Mouse (Mus musculus) liver, embryonic 13.5 days (tissue): ENCODE measurements around the gene Rab3b. TPM values are rescaled to one million over a fixed set of nuclear protein-coding genes. Genes with fewer than 3 reads are reported as not detected.
A peak's percentile ranks its signal among the peaks of the same experiment; 100 is the strongest.

Experiments
- ATAC-seq: fragments of 200-750 bp; cut with Nextera tagmentation; 2 replicates; pipeline ENCODE4 v1.8.0; 2017; ENCODE audit warnings: low read depth, mild to moderate bottlenecking, moderate number of reproducible peaks, moderate library complexity
- DNase-seq: peaks from one replicate; pipeline ENCODE4 v3.0.0; 2022
- H3K27ac ChIP-seq: fragments of 300-500 bp; sonication (generic); 2 replicates; pipeline ENCODE4 v1.5.1; 2015; ENCODE audit warnings: moderate library complexity, mild to moderate bottlenecking, inconsistent platforms
- H3K27me3 ChIP-seq: fragments of 300-500 bp; sonication (generic); 2 replicates; pipeline ENCODE4 v1.6.1; 2015; ENCODE audit warnings: mild to moderate bottlenecking, inconsistent platforms
- H3K36me3 ChIP-seq: fragments of 300-500 bp; sonication (generic); 2 replicates; pipeline ENCODE4 v1.6.1; 2015; ENCODE audit warnings: mild to moderate bottlenecking, inconsistent platforms
- H3K4me1 ChIP-seq: fragments of 300-500 bp; sonication (generic); replicated peaks from 2 replicates; pipeline ENCODE4 v1.6.1; 2015; ENCODE audit warnings: inconsistent platforms
- H3K4me2 ChIP-seq: fragments of 300-500 bp; sonication (generic); 2 replicates; pipeline ENCODE4 v1.6.1; 2015; ENCODE audit warnings: inconsistent platforms, mild to moderate bottlenecking, moderate library complexity
- H3K4me3 ChIP-seq: fragments of 300-500 bp; sonication (generic); replicated peaks from 2 replicates; pipeline ENCODE4 v1.5.1; 2015; ENCODE audit warnings: mild to moderate bottlenecking, inconsistent platforms
- H3K9ac ChIP-seq: fragments of 300-500 bp; sonication (generic); 2 replicates; pipeline ENCODE4 v1.6.1; 2015; ENCODE audit warnings: mild to moderate bottlenecking, inconsistent platforms
- H3K9me3 ChIP-seq: fragments of 300-500 bp; sonication (generic); replicated peaks from 2 replicates; pipeline ENCODE4 v1.6.1; 2016; ENCODE audit warnings: inconsistent platforms
- WGBS: fragments of 180-500 bp; shearing (Covaris S2); methylation state at CpG from one replicate; pipeline ENCODE4 v1.1.7; 2015; ENCODE audit not compliant: insufficient replicate concordance; 5-methylcytosine and 5-hydroxymethylcytosine counted together
- polyA plus RNA-seq: library from polyadenylated mRNA; unstranded; fragments of >200 nt; fragmentation: Nextera tagmentation; extraction: Ambion mirVana; gene quantifications from 2 replicates; pipeline ENCODE4 v1.2.1, GENCODE M21; 2015

The Rab3b gene
- 2.1 and 3.5 TPM in 2 replicates for polyA plus RNA-seq

GRCm38 (mm10) chr4:108878963-108879822, at the start of gene Rab3b:
Rab3b (plus strand) TSS chr4:108879063.
- H3K4me1 ChIP-seq: peaks cover 14% of the 10 kb centered on the region
- H3K9me3 ChIP-seq: no peaks in the 10 kb centered on the region
- under 1% methylated on average over 46 of the region's 46 CpGs for WGBS
- no peaks in the 10 kb centered on the region for H3K36me3 ChIP-seq
- peak within 1 kb of the TSS; percentile 57 for H3K4me3 ChIP-seq
- H3K27ac ChIP-seq: no peak within 1 kb of the TSS
- ATAC-seq (peak; percentile 96), DNase-seq (peak; percentile 71)
- peaks cover 23% of the 10 kb centered on the region for H3K27me3 ChIP-seq
- H3K9ac ChIP-seq: peak within 1 kb of the TSS; percentile 63
- peak within 1 kb of the TSS; percentile 88 for H3K4me2 ChIP-seq

DNA sequence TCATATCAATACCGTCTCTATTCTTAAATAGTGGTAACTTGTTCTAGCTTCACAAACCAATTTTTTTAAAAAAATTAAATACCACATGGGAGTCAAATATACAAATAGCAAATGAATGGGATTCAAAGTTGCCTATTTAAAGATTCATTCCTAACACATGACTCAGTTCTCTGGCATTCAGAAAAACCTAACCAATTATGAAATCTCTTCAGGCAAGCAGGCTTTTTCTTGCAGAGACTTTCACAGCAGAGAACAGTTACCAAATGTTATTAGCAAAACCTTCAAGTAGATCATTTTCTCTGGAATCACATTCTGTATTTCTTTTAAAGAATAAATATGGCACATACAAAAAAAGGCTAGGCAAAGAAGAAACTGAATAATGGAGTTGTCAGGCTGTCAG, 48.2 kb upstream of the Rab3b start:
- H3K27ac ChIP-seq: no peak overlapping the region
- H3K4me2 ChIP-seq: no peak overlapping the region
- H3K9me3 ChIP-seq: no peaks in the 10 kb centered on the region
- no peaks in the 10 kb centered on the region for H3K27me3 ChIP-seq
- H3K4me1 ChIP-seq: peaks cover 29% of the 10 kb centered on the region
- ATAC-seq (no peak), DNase-seq (no peak)
- no peak overlapping the region for H3K4me3 ChIP-seq
- peaks cover 30% of the 10 kb centered on the region for H3K36me3 ChIP-seq
- WGBS: 82% methylated on average over 1 of the region's 1 CpGs
- H3K9ac ChIP-seq: no peak overlapping the region

DNA sequence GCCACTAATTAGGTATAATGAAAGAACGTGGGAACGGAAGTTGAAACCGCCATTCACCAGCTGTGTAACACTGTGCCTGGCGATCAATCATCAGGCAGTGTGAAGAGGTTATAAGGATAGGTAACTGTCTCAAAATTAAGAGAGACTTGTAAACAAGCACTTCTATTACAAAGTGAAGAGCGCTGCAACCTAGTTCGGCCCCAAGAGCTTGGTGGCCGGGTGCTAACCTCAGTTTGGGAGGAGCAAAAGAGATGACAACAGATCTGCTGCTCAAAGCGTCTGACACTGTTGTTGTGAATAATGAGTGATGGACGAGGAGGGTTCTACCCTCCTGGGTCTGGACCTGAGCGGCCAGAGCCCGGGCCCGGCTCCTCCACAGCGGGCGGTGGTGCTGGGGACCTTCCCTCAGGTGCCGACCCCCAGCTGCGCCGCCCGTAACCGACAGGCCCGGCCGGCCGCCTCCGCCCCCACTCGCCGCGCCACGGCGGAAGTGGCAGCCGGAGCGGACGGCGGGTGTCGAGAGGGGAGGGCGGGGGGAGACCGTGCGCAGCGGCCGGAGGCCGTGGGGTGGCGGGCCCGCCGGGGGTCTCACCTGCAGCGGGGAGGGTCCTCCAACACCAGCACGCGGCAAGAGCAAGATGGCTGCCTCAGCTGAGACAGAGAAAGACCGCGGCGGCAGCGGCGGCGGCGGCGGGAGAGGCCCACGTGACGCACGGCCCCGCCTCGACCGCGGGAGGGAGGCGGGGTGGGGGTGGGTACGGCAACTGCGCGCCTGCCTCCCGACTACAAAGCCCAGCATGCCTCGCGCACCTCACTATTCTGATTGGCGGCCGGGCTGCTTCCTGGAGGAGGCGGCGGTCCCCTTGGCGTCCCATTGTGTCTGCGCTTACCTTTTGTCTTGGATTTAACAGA, 45.7 kb upstream of the Rab3b start, which contains the start of gene Btf3l4:
Gene Btf3l4 (minus strand): TSS at position 699 of the 912 bp plus-strand sequence.
- peak; percentile 95 for ATAC-seq
- under 1% methylated on average over 72 of the region's 73 CpGs for WGBS
- peak within 1 kb of the TSS; percentile 92 for H3K9ac ChIP-seq

GRCm38 (mm10) chr4:108833828-108834114, 45.1 kb upstream of the Rab3b start:
- Histone ChIP-seq H3K4me2 (peak overlapping the region; percentile 93), H3K9me3 (no peaks in the 10 kb centered on the region), H3K9ac (peak overlapping the region; percentile 78), H3K27ac (peak overlapping the region; percentile 93), H3K36me3 (peaks cover 11% of the 10 kb centered on the region), H3K4me1 (peaks cover 37% of the 10 kb centered on the region), H3K27me3 (no peaks in the 10 kb centered on the region), H3K4me3 (peak overlapping the region; percentile 83)
- no peak for DNase-seq
- WGBS: under 1% methylated on average over 6 of the region's 6 CpGs
- peak; percentile 13; the same call in 1 of the 2 replicates for ATAC-seq

More for the DNA sequence above, 45.7 kb upstream of the Rab3b start, which contains the start of gene Btf3l4:
- H3K4me1 ChIP-seq: peaks cover 35% of the 10 kb centered on the region
- peak; percentile 90 for DNase-seq
- no peaks in the 10 kb centered on the region for H3K9me3 ChIP-seq
- H3K27ac ChIP-seq: peak within 1 kb of the TSS; percentile 93
- peaks cover 11% of the 10 kb centered on the region for H3K36me3 ChIP-seq
- no peaks in the 10 kb centered on the region for H3K27me3 ChIP-seq
- H3K4me3 ChIP-seq: peak within 1 kb of the TSS; percentile 83
- peak within 1 kb of the TSS; percentile 93 for H3K4me2 ChIP-seq

DNA sequence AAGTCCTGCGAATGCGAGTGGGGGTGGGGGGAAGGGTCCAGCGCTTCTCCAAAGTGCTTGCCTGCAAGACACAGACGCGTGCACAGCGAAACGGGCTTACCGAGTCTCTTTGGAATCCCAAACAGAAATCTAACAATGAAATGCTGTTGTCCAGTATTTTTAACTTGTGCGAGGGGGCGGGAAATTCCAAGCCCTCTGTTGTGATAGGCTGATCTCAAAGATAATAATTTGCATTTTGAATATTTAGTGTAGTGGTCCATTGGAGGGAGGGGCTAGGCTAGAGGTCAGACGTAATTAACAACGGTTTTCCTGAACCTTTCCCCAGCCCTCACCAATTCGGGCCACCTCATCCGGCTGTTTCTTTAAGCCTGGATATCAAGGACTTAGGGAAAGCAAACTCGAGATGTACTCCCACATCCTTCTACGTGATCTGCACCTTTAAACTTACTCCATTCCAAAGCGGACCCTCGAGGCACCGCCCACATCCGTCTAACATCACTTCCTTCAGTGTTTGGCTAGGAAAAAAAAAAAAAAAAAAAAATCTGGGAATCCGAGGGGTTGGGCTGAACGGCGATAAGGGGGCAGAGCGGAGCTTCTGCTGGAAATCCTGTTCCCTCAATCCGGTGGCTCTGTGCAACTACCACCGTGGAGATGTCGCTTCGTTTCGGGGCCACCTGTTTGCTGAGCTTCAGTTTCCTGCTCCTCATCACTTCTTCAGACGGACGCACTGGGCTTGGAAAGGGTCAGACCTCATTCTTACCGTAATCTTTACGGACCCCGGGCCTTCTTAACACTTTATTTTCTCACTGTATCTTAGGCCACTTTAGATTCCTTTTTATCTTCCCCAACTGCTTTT, 44.5 kb upstream of the Rab3b start, which contains the start of gene Txndc12:
Gene Txndc12 (plus strand): TSS at position 487 of the 856 bp plus-strand sequence.
- Histone ChIP-seq H3K4me2 (peak within 1 kb of the TSS; percentile 93), H3K27ac (peak within 1 kb of the TSS; percentile 93), H3K36me3 (peaks cover 7% of the 10 kb centered on the region), H3K9ac (peak within 1 kb of the TSS; percentile 92), H3K4me1 (peaks cover 37% of the 10 kb centered on the region), H3K4me3 (peak within 1 kb of the TSS; percentile 83), H3K9me3 (no peaks in the 10 kb centered on the region), H3K27me3 (no peaks in the 10 kb centered on the region)
- under 1% methylated on average over 34 of the region's 34 CpGs for WGBS
- ATAC-seq: peak; percentile 52
- peak; percentile 70 for DNase-seq

- Histone ChIP-seq H3K9me3 (no peaks in the 10 kb centered on the region), H3K4me2 (peak overlapping the region; percentile 93), H3K9ac (peak overlapping the region; percentile 78), H3K4me1 (peaks cover 37% of the 10 kb centered on the region), H3K4me3 (peak overlapping the region; percentile 83), H3K27me3 (no peaks in the 10 kb centered on the region), H3K27ac (peak overlapping the region; percentile 93), H3K36me3 (peaks cover 5% of the 10 kb centered on the region)
- under 1% methylated on average over 15 of the region's 15 CpGs for WGBS
- DNase-seq (no peak), ATAC-seq (no peak)
Observed at GRCm38 (mm10) chr4:108834971-108835311, 43.9 kb upstream of the Rab3b start.

- no peak for DNase-seq
- no peak overlapping the region for H3K27ac ChIP-seq
Observed at GRCm38 (mm10) chr4:108835496-108835895, 43.4 kb upstream of the Rab3b start.

GRCm38 (mm10) chr4:108838031-108838430, 40.8 kb upstream of the Rab3b start:
- H3K9ac ChIP-seq: no peak overlapping the region
- no peak overlapping the region for H3K4me3 ChIP-seq
- no peak overlapping the region for H3K27ac ChIP-seq
- ATAC-seq: no peak
- H3K4me2 ChIP-seq: no peak overlapping the region
- no peaks in the 10 kb centered on the region for H3K27me3 ChIP-seq
- no peak for DNase-seq
- no peaks in the 10 kb centered on the region for H3K36me3 ChIP-seq
- H3K9me3 ChIP-seq: no peaks in the 10 kb centered on the region
- 83% methylated on average over 4 of the region's 4 CpGs for WGBS
- H3K4me1 ChIP-seq: peaks cover 22% of the 10 kb centered on the region

More at GRCm38 (mm10) chr4:108835496-108835895, 43.4 kb upstream of the Rab3b start:
- Histone ChIP-seq H3K9ac (peak overlapping the region; percentile 78), H3K36me3 (no peaks in the 10 kb centered on the region), H3K4me1 (peaks cover 37% of the 10 kb centered on the region), H3K9me3 (no peaks in the 10 kb centered on the region), H3K4me2 (peak overlapping the region; percentile 93), H3K4me3 (peak overlapping the region; percentile 83), H3K27me3 (no peaks in the 10 kb centered on the region)
- no peak for ATAC-seq
- WGBS: 61% methylated on average over 3 of the region's 3 CpGs

GRCm38 (mm10) chr4:108841920-108842578, 36.8 kb upstream of the Rab3b start:
- Histone ChIP-seq H3K4me3 (no peak overlapping the region), H3K9me3 (no peaks in the 10 kb centered on the region), H3K4me2 (no peak overlapping the region), H3K4me1 (peaks cover 17% of the 10 kb centered on the region), H3K27me3 (no peaks in the 10 kb centered on the region), H3K27ac (no peak overlapping the region), H3K36me3 (no peaks in the 10 kb centered on the region), H3K9ac (no peak overlapping the region)
- 67% methylated on average over 7 of the region's 7 CpGs for WGBS
- no peak for DNase-seq
- ATAC-seq: no peak

DNA sequence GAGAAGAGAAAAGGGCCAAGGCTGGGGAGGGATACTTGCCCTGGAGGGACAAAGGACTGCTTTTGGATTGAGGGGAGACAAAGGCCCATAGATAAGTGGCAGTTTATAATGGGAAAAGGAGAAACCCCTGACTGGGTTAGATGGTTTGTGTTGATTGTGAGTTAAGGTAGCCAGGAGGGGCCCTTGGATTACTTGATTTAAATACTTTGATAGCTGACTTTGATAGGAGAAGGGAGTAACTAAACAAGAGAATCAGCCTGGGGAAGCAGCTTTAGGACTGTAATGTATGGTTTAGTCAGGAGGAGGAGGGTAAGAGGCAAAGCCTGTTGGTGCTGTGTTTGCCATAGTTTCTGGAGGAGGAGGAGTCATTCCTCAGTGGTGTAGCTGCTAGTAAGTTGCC, 35.5 kb upstream of the Rab3b start:
- H3K27me3 ChIP-seq: no peaks in the 10 kb centered on the region

More for the DNA sequence above, 35.5 kb upstream of the Rab3b start:
- peaks cover 14% of the 10 kb centered on the region for H3K4me1 ChIP-seq
- no peak for ATAC-seq
- H3K4me3 ChIP-seq: no peak overlapping the region
- no peaks in the 10 kb centered on the region for H3K9me3 ChIP-seq
- DNase-seq: no peak
- H3K9ac ChIP-seq: no peak overlapping the region
- no peaks in the 10 kb centered on the region for H3K36me3 ChIP-seq
- no peak overlapping the region for H3K4me2 ChIP-seq
- H3K27ac ChIP-seq: no peak overlapping the region
